Mouse (Mus musculus) heart, postnatal 0 days (tissue): Measurements from ENCODE around the gene Frmpd2.

ENCODE experiments used
- CTCF ChIP-seq: IDR thresholded peaks from 2 replicates; pipeline ENCODE4 v1.5.1; 2016; ENCODE audit warnings: antibody characterized with exemption, control low read depth, low read depth
- EP300 ChIP-seq: IDR thresholded peaks from 2 replicates; pipeline ENCODE4 v1.6.1; 2016; ENCODE audit warnings: antibody characterized with exemption, low read depth

DNA sequence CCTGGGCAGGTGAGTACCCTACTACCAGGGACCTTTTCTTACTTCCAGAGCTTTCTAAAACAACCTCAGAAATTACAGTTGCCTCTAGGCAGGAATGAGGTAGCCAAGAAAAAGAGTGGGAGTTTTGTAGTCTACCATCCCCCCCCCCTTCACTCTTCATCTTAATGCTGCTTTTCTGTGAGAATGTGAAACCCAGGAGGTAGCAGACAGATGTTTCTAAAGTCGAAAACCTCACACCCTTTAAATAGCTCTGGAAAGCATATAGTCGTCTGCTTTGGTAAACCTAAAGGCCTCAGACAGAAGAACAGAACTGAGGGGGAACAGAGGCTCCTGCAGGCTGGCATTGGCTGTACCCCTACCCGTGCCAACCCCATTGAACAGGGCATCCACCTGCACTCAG is 77.2 kb downstream of the Frmpd2 start:
- TF ChIP-seq CTCF (no peak), EP300 (no peak)
